Mouse (Mus musculus): ENCODE results near the gene Sh3glb1.

DNA sequence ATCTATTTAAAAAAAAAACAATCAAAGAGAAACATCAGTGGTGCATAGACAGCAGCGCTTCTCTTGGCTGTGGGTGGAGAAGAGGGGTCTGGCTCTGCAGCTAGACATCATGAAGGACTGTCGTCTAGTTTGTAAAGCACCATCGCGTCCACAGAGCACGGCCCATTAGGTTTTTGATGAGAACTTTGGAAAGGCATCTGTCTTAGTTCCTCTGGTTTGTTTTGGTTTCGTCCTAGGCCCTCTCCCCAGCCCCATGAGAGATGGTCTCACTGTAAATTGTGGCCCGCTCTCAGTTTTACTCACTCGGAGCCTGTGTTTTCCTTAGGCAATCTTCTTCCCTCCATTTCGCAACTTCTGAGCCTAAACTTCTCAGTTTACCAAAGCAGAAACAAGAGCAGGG, 43.9 kb downstream of the Sh3glb1 start:
- TF ChIP-seq POLR2A (IDR thresholded peaks at IDR 0.05; ENCODE audit: low read depth, low read length), result no peak
- no peak for TF ChIP-seq CTCF (IDR thresholded peaks at IDR 0.05; ENCODE audit: borderline replicate concordance, insufficient read depth, low read length)

Data from embryonic fibroblast, embryonic 13.5 days (primary cell).